Mouse (Mus musculus) myocyte (in vitro differentiated cells): Measurements from ENCODE around the gene 1810009J06Rik. TPM values are rescaled to one million over a fixed set of nuclear protein-coding genes. Genes with fewer than 3 reads are reported as not detected.
A peak's percentile ranks its signal among the peaks of the same experiment; 100 is the strongest.

ENCODE experiments used
- H3K27me3 ChIP-seq: one replicate; pipeline ENCODE4 v1.6.1; 2011; ENCODE audit not compliant: control insufficient read depth, insufficient read depth, insufficient read length
- H3K36me3 ChIP-seq: one replicate; pipeline ENCODE4 v1.6.1; 2011; ENCODE audit not compliant: control insufficient read depth, insufficient read depth
- H3K4me2 ChIP-seq: one replicate; pipeline ENCODE4 v1.6.1; 2011; ENCODE audit warnings: low read depth, control low read depth
- H3K4me3 ChIP-seq: one replicate; pipeline ENCODE4 v1.5.1; 2011; ENCODE audit warnings: mild to moderate bottlenecking, control low read depth, moderate library complexity
- H3K79me2 ChIP-seq: one replicate; pipeline ENCODE4 v1.6.1; 2011; ENCODE audit not compliant: control insufficient read depth, insufficient read depth
- H3ac ChIP-seq: one replicate; pipeline ENCODE4 v1.6.1; 2011; ENCODE audit not compliant: control insufficient read depth, insufficient read length
- MAX ChIP-seq: IDR thresholded peaks from one replicate; pipeline ENCODE4 v1.6.1; 2011; ENCODE audit warnings: low read depth, mild to moderate bottlenecking, control low read depth
- TCF12 ChIP-seq: IDR thresholded peaks from one replicate; pipeline ENCODE4 v1.6.1; 2011; ENCODE audit warnings: mild to moderate bottlenecking, control low read depth; ENCODE audit not compliant: poor library complexity, insufficient read depth, severe bottlenecking
- polyA plus RNA-seq: library from polyadenylated mRNA; unstranded; fragments of >200 nt; fragmentation: generic; extraction: Trizol; gene quantifications from one replicate; pipeline ENCODE4 v1.2.1, GENCODE M21; 2012; ENCODE audit warnings: missing spikeins

Gene 1810009J06Rik
- polyA plus RNA-seq, 1 experiment = not detected

- H3K36me3 ChIP-seq = no peaks in the 10 kb centered on the region
- no peak overlapping the region for H3K4me3 ChIP-seq
- no peaks in the 10 kb centered on the region for H3K79me2 ChIP-seq
- H3K27me3 ChIP-seq = no peaks in the 10 kb centered on the region
- no peak for TF ChIP-seq TCF12
- peak; percentile 31 for TF ChIP-seq MAX
- no peak overlapping the region for H3ac ChIP-seq
- H3K4me2 ChIP-seq = no peak overlapping the region
Observed at GRCm38 (mm10) chr6:41015065-41015464, 50.5 kb downstream of the 1810009J06Rik start.

Other genes starting within 250 kb of the 1810009J06Rik start
- gene Moxd2, start 77.3 kb upstream of the 1810009J06Rik start, polyA plus RNA-seq = not detected
- gene Prss58, start 64.4 kb upstream of the 1810009J06Rik start, polyA plus RNA-seq = not detected
- gene 1700074P13Rik, start 24.2 kb upstream of the 1810009J06Rik start, polyA plus RNA-seq = not detected
- gene Gm4744, start 12.9 kb upstream of the 1810009J06Rik start, polyA plus RNA-seq = not detected
- gene Gm2663, start 34.7 kb downstream of the 1810009J06Rik start, polyA plus RNA-seq = not detected
- gene 2210010C04Rik, start 70.8 kb downstream of the 1810009J06Rik start, polyA plus RNA-seq = 0.10 TPM